Mouse (Mus musculus): ENCODE results near the gene Car14.

- 0 out of 2 replicates have a peak, but pooled peaks have one; percentile 35 for TF ChIP-seq EP300 (IDR thresholded peaks at IDR 0.05; ENCODE audit: insufficient read depth, low read depth, low read length)
- no peak for TF ChIP-seq CTCF (IDR thresholded peaks at IDR 0.05; ENCODE audit: low read depth, low read length)
- peak; percentile 46 for TF ChIP-seq POLR2A (IDR thresholded peaks at IDR 0.05; ENCODE audit: insufficient read depth, low read length)
Observed at GRCm38 (mm10) chr3:95928658-95929503, 24.4 kb upstream of the Car14 start, which contains the start of gene Anp32e.
